Mouse (Mus musculus) stomach, postnatal 0 days (tissue): ENCODE data around the gene Thsd7b.

Experiments
- CTCF ChIP-seq: IDR thresholded peaks from 2 replicates; pipeline ENCODE4 v1.5.1; 2016; ENCODE audit warnings: antibody characterized with exemption, low read depth, mild to moderate bottlenecking, moderate library complexity
- EP300 ChIP-seq: optimal IDR thresholded peaks from 2 replicates; pipeline ENCODE3; 2016; ENCODE audit warnings: antibody characterized with exemption

DNA sequence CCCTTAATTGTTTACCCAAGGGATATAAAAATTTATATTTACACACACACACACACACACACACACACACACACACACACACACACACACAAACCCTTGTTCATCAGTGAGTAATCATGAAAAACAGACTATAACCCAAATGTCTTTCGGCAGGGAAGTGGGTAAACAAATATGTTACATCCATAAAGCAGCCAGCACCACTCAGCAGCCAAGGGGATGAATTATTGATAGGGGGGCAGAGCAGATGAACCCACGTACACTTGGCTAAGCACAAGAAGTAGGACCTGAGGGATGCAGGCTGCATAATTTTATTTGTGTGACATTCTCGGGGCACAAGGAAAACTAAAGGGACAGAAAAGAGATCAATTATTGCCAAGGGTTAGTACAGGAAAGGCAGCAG is 474.5 kb downstream of the Thsd7b start:
- TF ChIP-seq EP300 = no peak
- no peak for TF ChIP-seq CTCF
